Mouse (Mus musculus): ENCODE data around the gene Hoxb9.

Gene Hoxb9

GRCm38 (mm10) chr11:96284774-96285734 is 13.8 kb downstream of the Hoxb9 start:
- DNase-seq = no peak

- no peak for DNase-seq
Observed at GRCm38 (mm10) chr11:96285771-96286738, 14.8 kb downstream of the Hoxb9 start, which contains the start of gene Hoxb7. Gene Hoxb7, plus strand, starts transcription at chr11:96286623.

GRCm38 (mm10) chr11:96286739-96287385 is 15.6 kb downstream of the Hoxb9 start:
- no peak for DNase-seq

- DNase-seq = no peak
Observed at GRCm38 (mm10) chr11:96287411-96287810, 16.2 kb downstream of the Hoxb9 start.

- DNase-seq = no peak
Observed at GRCm38 (mm10) chr11:96288455-96289221, 17.4 kb downstream of the Hoxb9 start.

GRCm38 (mm10) chr11:96289293-96289692 is 18.0 kb downstream of the Hoxb9 start:
- DNase-seq = no peak

- no peak for DNase-seq
Observed at GRCm38 (mm10) chr11:96289837-96290236, 18.6 kb downstream of the Hoxb9 start.

- no peak for DNase-seq
Observed at GRCm38 (mm10) chr11:96290705-96291355, 19.6 kb downstream of the Hoxb9 start.

- DNase-seq = no peak
Observed at GRCm38 (mm10) chr11:96291681-96292564, 20.7 kb downstream of the Hoxb9 start, which contains the start of gene Hoxb6. Gene Hoxb6, plus strand, starts transcription at chr11:96292476.

GRCm38 (mm10) chr11:96292565-96293301 is 21.5 kb downstream of the Hoxb9 start:
- no peak for DNase-seq

- DNase-seq = no peak
Observed at GRCm38 (mm10) chr11:96293302-96293921, 22.2 kb downstream of the Hoxb9 start.

GRCm38 (mm10) chr11:96294245-96295091 is 23.2 kb downstream of the Hoxb9 start:
- no peak for DNase-seq

- no peak for DNase-seq
Observed at GRCm38 (mm10) chr11:96295092-96295835, 24.0 kb downstream of the Hoxb9 start.

- DNase-seq = no peak
Observed at GRCm38 (mm10) chr11:96296997-96297396, 25.7 kb downstream of the Hoxb9 start.

GRCm38 (mm10) chr11:96297428-96297827 is 26.2 kb downstream of the Hoxb9 start:
- DNase-seq = no peak

GRCm38 (mm10) chr11:96297968-96298635 is 26.8 kb downstream of the Hoxb9 start:
- DNase-seq = no peak

Data from cerebellum, adult 11 months (tissue).